Mouse (Mus musculus): Measurements from ENCODE around the gene Nanos3.

Gene Nanos3

DNA sequence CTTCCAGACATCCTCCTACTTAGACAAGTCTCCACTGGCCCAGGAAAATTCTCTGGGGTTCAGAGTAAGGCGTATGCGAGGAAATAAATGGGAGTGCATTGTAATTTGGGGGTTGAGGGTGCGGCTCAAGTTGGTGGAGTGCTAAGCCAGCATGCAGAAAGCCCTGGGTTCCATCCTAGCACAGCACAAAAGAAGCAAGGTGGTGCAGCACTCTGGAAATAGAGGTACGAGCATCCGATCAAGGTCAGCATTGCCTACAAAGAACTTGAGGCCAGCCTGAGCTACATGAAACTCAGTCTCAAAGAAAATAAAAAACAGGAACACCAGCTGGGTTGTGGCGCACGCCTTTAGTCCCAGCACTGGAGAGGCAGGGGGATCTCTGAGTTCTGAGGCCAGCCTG, at the start of gene Nanos3:
Gene Nanos3 (minus strand): TSS at position 101 of the 400 bp plus-strand sequence.
- DNase-seq (ENCODE audit: low read depth, low spot score), result no peak

DNA sequence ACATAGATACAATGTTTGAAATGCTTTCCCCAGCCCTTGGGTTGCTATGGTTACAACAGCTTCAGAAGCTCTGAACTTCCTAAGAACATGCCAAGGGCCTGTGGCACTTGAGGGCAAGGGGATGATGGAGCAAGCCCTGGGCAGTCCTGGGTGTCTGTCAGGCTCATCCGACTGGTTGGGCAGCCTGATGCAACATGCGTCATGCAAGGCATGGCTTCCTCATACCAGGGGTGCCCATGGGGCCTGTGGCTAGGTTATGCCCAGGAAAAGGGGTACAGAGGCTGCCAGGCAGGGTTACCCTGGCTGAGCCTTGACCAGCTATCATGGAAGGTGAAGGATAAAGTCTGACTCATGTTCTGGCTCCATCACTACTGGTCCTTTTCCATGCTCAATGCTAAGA, 48.0 kb upstream of the Nanos3 start:
- no peak for DNase-seq (ENCODE audit: low read depth, low spot score)

DNA sequence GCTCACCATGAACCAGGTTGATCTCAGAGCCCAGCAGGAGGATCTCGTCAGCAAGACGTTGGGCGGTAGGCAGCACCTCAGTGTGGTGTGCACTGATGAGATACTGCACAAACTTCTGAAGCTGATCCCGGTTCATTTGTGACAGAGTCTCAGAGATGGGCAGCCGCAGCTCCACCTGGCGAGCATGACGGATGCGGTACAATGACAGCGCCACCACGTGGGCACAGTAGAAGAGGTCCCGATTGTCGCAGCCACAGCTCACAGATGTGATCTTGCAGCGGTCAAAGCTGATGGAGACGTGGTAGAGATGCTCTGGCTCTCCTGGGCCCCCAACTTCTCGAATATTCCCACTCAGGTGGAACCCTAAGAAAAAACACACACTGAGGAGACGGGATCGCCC, 45.7 kb upstream of the Nanos3 start:
- DNase-seq (ENCODE audit: low read depth, low spot score), result no peak

DNA sequence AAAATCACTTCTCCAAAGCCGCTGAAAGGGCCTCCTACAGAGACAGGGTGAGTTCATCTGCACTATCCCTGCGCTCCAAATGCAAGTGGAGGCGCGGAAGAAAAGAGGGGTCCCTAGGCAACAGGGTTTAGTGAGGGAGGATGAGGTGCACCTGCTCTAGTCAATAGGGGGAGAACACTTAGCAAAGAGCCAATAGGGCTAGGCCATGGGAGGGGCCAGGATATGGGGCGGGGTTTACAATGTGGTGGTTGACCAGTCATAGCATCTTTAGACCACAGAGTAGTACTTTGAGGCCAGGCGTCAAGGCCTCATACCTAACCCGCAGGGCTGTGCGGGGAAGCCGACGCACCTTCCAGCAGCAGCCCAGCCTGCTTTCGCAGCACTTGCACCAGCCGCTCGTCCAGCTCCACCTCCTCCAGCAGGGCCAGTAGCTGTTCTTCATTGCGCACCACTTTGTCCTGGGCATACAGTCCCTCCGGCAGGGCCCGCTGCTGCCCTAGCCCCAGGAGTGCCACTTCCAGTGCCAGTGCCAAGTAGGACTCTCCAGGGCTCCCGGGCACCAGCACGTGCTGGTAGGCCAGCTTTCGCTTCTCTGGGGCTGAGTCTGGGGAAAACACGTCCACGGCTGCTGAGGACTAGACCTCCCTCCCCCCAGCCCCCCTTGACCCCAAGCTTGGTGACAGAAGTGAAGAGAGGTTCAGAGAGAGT, 38.5 kb upstream of the Nanos3 start:
- DNase-seq (ENCODE audit: low read depth, low spot score), result no peak

DNA sequence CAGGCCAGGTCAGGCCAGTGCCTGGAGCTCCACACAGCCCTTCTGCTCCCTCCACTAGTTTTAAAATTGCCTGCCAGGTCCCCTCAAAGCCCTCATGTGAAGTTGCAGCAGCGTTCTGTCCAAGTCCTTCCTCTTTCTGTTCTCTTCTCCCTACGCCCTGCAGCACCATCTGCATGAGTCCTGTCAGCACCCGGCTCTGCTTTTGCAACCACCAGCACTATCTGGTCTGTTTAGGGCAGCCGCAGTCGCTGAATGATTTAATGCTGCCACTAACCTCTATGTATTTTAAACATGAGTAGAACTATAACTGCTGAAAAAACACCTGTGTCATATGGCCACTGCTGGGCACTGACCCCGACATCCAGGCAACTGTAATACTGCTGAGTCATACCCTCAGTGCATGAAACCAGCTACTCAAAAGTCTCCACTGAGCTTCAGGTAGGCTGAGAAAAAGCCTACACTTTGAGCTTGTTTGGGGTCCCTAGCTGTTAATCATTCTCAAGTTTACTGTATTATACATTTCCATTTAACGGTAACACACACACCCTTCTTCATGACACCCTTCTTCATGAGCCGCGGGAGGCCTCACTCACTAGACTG, 37.6 kb upstream of the Nanos3 start:
- DNase-seq (ENCODE audit: low read depth, low spot score), result no peak

DNA sequence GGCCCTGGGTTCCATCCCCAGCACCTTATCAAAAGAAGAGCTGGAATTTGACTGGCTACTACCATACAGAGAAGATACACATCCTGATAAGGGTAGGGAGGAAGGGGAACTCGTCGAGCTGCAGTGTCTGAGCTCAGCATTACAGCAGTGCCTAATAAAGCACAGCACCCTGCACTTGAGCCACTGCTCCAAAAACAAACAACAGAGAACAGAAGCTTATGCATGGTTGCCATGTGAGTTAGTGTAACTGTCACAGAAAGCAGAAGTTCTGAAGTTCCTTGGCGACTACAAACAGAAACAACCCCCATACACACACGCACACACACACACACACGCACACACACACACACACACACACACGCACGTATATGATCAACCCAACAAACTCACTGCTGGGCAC, 35.1 kb upstream of the Nanos3 start:
- no peak for DNase-seq (ENCODE audit: low read depth, low spot score)

DNA sequence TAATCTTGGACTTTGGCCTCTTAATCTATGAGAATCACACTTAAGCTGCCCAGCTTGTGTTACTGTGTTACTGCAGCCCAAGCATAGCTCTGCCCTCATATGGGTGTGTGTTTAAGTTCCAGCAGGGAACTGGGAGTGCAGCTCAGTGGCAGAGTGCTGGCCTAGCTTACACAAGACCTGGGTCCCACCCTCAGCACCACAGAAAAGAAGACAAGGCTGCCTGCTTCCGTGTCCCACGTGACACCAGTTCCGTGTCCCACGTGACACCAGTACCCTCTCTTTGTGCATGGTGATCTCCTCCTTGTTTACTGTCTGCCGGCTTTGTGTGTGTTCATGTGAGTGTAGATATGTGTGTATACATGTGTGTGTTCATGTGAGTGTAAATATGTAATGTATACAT, 33.1 kb upstream of the Nanos3 start:
- DNase-seq (ENCODE audit: low read depth, low spot score), result no peak

DNA sequence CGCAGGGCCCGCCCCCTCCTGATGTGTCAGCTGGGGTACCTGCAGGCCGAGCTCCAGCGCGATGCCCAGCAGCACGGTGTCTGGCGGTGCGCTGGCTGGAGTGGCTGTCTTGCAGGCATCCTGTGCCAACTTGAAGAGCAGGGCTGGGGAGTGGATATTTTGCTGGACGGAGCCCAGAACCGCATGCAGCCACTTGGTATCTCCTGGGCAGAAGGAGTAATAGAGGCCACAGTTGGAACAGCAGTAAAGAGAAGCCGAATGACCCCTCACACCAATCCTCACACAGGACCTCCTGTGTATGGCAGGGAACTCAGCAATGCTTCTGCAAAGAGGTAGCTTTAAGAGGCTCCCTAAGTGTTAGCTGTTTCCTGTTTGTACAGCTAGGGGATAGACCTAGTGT, 32.2 kb upstream of the Nanos3 start:
- no peak for DNase-seq (ENCODE audit: low read depth, low spot score)

DNA sequence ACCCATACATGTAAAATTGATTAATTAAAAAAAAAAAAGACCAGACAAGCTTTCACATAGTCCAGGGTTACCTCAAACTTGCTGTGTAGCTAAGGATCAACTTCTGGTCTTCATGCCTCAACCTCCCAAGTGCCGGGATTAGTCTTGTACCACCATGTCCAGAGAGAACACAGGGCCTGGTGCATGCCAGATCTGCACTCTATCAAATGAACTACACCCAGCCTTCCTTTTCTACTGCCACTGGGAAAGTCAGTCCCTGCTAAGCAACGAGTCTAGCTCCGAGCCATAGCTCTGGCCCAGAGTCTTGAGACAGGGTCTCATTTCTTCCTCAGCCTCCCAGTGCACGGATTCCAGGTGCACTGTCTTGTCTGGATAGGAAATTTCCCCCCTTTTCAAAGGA, 28.3 kb upstream of the Nanos3 start:
- no peak for DNase-seq (ENCODE audit: low read depth, low spot score)

DNA sequence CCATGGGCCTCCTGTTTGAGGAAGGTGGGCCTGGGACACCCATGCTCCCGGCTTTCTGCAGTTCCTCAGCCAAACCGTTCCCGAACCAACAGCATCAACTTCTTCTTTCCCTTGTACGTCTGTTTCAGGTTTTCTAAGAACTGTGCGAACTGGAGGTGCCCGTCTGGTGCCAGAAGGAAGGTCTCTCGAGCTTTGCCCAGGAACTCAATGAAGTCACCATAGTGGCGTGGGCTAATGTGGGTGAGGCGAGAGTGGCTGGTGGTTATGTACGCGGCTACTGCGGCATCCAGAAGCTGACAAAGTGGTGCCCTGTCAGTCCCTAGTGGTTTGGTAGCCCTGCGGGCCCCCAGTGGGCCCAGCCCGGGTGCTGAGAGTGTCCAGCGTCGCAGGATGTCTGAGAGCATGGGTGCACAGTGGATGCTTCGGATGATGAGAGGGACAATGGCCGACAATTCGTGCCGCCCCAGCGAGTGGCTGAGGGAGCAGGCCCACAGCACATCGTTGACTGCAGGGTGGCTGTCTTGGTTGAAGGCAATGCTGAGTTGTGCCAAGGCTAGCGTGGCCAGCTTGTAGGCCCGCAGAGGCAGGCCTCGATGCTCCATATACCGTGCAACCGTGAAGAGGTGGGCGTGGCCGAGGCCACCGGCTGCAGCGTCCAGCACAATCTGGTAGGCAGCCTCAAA, 27.0 kb upstream of the Nanos3 start:
- DNase-seq (ENCODE audit: low read depth, low spot score), result no peak

DNA sequence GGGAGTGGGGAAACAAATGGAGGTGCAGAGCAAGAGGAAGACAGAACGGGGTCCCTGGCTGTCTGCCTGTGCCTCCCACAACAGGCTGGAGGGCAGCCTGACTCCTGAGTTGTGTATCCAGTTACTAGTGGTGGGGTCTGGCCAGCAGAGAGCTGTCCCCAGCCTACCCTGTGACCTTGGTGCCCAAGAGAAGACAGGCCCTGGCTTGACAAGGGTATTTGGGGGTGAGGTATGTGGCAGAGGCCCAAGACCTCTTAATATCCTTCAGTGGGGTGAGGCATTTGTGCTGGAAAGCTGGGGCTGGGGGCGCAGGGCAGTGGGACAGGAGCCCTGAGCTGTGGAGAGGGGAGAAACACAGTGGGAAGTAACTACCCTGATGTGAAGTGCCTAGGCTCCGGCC, 26.2 kb upstream of the Nanos3 start:
- DNase-seq (ENCODE audit: low read depth, low spot score), result no peak

DNA sequence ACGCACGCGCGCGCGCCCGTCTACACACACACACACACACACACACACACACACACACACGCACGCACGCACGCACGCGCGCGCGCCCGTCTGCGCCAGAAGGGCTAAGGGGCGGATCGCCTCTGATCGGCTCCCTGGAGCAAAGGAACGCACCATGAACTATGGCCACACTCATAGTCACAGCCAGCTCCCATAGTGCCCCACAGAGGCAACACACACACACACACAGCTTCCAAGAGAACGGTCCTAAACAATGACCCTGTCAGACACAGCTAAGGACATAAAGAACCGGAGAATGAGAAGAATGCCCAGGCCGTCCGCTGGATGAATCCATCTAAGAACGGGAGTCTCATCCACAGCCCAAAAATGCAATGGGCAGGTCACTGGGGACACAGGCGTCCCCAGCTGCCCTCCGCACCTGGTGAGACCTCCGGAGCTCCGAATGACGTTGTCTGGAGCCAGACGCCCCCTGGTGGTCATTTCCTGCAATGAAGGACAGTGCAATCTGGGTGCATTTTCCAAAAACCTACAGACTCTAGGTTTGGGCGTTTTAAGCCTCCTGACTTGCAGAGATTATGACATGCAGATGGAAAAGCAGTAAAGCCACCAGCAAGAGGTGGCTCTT, 25.3 kb upstream of the Nanos3 start:
- DNase-seq (ENCODE audit: low read depth, low spot score), result peak; percentile 59

DNA sequence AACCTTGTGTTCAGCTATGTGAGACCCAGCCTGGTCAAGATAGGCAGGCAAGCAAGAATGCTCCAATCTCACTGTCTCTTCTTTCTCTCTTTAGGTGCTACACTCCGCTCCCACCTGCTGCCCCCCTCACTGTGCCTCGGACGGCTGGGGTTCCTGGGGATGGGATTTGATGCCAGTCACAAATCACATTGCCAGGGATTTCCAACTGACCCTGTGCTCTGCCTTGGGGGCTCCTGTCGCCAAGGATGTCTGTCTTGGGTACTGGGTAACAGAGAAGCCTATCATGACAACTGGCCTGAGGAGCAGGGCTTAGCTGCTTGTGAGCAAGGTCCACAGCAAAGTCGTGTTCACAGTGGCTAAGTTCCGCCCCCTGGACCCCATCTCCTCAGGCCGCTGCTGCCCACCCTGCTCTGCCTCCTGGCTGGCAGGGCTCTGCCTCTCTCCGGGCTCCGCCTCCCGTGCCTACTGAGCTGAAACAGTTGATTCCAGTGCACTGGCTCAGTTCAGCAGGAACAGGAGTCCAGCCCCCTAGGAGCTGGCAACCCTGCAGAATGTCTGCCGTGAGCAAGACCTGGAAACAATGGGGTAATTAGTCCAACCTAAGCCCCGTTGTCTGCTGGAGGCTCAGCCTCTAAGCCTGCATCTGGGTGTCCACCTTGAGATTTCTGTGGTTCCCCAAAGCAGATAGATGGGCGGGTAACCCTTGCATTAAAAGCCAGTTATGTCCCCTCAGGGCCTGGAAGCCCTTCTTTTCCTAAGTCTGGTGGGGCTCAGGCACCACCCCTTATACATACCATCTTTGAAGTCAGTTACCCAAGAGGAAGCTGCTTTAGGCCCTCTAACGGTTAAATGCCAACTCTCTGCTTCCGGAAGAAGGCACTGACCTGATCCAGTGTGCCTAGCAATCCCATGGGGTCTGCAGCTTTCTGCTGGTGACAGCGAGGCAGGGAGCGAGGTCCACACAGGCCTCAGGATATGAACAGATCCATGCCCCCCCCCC, 23.7 kb upstream of the Nanos3 start:
- no peak for DNase-seq (ENCODE audit: low read depth, low spot score)

DNA sequence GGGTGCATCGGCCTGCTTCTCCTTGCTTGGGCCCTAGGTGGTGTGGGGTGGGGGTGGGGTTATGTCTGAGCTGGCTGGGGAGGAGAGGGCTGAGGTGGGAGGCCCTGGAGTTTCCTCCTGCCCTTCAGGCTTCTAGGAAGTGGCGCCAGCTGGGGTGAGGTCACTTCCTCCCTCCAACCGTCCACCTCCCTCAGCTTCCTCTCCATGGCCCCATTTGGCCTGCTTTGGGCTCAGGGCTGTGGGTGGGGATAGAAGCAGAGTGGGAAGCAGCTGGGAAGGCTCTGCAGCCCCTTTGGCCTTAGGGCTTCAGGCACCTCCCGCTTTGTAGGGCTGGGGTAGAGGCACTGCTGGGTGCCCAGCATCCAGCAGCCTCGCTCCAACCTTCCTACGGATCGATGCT, 22.8 kb upstream of the Nanos3 start:
- no peak for DNase-seq (ENCODE audit: low read depth, low spot score)

DNA sequence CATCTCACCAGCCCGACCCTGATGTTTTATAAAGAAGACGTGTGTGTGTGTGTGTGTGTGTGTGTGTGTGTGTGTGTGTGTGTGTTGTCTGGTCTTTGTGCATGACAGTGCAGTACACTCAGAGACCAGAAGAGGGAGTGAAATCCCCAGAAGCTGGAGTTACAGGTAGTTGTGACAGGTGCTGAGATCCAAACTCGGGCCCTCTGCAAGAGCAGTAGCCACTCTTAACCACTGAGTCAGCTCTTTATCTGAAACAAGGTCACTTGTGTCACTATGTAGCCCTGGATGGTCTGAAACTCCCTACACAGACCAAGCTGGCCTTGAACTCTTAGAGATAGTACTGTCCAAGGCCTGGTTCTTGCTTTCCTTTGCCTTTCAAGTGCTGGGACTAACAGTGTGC, 21.6 kb upstream of the Nanos3 start:
- DNase-seq (ENCODE audit: low read depth, low spot score), result no peak

DNA sequence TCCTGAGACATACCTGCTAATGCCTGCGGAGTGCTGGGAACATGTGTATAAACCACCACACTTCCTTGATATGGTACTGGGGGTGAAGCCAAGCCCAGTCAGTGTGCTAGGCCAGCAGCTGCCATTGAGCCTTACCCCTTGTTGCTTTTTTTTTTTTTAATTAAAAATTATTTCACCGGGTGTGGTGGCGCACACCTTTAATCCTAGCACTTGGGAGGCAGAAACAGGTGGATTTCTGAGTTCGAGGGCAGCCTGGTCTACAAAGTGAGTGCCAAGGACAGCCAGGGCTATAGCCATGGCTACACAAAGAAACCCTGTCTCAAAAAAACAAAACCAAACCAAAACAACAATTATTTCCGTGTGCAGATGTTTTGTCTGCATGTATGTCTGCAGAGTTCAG, 20.1 kb upstream of the Nanos3 start:
- no peak for DNase-seq (ENCODE audit: low read depth, low spot score)

DNA sequence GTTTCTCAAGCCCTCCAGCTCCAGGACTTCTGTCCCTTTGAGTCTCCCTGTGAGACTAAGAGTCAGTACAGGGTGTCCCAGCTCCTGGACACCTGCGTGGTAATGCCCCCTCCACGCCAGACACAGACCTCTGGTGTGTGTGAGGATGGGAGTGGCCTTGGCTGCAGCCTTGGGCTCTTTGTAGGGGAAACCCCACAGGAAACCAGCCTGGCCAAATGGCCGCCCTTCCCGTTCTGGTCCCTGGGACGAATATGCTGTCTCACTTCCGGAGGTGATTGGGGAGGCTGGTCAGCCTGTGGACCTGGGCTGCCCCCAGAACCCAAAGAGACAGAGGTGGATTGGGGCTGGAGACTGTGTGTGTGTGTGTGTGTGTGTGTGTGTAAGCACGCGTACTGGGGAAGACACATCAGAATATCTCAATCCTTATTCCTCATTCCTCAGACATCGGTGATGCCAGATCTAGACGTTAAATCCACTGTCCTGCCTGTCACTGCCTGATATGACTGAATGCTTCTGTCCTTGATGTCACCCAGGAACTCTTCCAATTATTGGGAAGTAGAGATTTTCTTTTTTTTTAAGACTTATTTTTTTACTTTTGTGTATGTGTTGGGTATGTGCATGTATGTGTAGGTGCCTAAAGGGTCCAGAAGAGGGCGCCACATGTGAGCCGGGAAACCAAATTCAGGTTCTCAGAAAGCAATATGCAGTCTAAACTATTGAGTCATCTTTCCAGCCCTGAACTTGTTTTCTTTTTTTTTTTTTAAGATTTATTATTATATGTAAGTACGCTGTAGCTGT, 19.2 kb upstream of the Nanos3 start:
- DNase-seq (ENCODE audit: low read depth, low spot score), result no peak

DNA sequence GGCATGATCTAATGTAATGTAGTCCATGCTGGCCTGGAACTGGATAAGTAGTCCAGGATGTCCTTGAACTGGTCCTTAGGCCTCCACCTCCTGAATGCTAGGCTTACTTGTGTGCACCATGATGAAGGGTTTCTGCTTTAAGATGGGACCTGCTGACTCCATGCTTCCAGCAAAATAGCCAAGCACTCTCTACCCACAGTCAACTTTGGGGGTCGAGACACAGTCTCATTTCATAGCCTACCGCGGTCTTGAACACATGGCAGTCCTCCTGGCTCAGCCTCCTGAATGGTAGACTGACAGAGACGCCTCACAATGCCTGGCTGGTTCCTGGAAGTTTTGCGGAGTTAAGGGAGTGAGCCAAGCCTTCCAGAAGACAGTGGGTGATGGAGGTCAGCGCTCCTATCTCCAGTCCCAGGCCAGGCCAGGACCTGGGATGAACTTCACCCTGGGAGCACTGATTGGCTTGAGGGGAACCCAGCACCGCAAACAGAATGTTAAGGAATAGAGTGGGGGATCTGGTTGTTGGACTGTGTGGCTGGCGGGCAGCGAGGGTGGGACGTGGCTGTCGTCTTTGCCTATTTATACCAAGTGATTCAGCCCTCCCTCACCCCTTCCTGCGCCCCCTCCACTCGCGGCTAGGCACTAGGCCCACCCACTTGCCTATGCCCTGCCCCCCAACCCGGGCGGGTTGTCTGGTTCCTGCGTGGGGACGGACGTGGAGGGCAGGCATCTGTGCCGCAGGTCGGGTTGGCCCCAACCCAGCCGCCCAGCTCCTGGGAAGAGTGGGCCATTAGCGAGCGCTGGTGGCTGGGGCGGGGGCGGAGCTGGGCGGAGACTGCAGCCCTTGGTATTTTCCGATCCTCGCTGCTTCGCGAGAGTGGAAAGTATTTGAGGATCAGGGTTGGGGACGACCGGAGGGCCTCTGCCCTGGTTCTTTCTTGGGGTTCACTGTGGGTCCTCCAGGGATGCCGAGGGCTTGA, 18.2 kb upstream of the Nanos3 start:
- DNase-seq (ENCODE audit: low read depth, low spot score), result no peak

DNA sequence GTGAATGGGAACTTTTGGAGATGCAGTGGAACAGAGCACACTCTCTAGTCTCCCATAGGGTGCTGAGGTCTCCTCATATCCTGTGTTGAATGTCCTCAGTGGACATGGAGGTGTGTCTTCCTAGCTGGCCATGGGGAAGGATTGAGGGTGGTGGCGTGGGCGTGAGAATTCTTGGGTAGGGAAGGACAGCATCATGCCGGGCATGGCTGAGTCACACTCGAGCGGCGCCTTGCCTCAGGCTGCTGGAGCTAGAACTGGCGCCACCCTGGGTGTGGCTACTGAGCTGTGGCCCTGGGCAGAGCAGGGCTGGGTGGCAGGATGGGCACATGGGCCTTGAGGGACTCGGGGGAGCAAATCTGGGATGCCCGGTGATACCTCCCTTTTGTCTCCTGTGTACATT, 17.4 kb upstream of the Nanos3 start:
- DNase-seq (ENCODE audit: low read depth, low spot score), result no peak

Data from c-Kit-negative CD71-positive TER-119-positive erythroid progenitor cells, embryonic 14.5 days (primary cell).